Mouse (Mus musculus): ENCODE measurements around the gene Krt87.

DNA sequence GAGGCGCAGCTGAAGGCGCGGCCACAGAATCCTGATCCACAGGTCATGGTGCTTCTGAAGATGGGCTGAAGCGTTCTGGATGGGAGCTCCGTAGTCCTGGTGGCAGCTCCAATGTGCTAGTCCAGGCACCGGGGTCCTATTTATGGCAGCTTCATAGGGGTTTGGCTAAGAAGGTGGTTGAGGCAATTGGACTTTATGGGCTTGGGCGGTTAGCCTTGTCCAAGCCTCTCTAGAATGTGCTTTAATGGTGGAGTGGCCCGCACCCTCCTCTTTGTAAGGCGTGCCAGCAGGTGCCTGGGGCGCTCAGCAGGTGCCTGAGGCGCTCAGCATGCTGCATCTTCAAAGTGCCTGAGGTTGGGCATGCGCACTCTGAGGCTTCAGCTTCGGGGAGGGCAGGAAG, 25.0 kb upstream of the Krt87 start, which contains the start of gene Krt81:
- TF ChIP-seq CTCF (IDR thresholded peaks at IDR 0.05; ENCODE audit: low read depth, low read length) (no peak), POLR2A (IDR thresholded peaks at IDR 0.05; ENCODE audit: borderline replicate concordance, low read depth, low read length) (no peak)

Measured in bone marrow macrophage, adult 2 months (primary cell).